Mouse (Mus musculus) urinary bladder, postnatal 14 days (tissue): ENCODE measurements around the gene Samd3.

Experiments used
- DNase-seq: peaks from one replicate; pipeline ENCODE4 v3.0.0; 2021; ENCODE audit warnings: low spot score

The Samd3 gene

DNA sequence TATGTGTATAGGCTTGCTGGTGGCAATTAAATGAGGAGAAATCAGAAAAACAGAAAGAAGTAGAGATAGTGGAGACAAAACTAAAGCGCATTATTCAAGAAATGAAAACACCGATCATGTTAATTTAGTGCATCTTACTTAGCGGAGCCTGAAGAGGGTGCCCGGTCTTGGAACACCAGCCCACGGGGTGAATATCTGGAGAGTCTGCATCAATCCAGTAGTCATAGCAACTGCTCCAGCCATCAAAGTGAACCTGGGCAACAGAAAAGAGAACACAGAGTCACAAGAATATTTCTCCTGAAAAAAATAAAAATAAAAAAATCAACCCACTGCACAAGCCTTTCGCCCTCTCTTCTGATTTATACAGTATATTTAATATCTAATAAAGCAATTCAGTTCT lies 74.0 kb downstream of the Samd3 start:
- no peak for DNase-seq

DNA sequence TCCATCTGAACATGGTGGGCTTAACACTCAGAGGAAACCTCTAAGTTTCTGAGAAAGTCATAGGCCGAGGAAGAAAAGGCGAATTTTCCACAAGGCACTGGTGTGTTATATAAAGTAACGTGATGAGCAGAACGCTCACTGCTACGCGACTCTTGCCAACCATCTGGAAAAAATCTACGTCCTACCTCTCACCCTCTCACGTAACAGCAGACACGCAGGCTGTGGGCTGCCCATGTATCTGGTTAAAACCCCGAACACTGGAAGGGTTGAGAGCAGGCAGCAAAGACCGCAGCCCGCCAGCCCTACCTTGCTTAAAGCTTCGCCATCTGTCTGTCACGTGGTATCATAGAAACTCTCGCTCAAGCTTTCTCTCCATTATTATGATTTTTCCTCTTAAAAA lies 84.8 kb downstream of the Samd3 start:
- no peak for DNase-seq

DNA sequence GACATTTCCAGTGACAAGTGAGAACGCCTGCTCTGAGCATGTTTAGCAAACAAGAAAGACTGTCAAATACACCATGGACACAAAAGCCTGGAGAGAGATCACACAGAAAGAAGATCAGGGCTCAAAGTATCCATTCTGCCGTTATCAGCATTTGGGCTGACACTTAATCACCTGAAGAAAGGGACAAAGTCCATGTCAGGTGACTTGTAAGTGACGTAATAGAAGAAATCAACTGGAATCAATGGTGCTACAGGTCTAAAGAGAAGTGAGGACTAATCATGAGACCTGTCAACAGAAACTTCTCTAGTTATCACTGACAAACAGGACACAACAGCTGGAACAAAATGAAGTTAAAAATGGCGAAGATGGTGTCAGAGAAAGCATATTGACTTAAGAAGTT lies 91.2 kb downstream of the Samd3 start:
- no peak for DNase-seq
